Mouse (Mus musculus): ENCODE results near the gene Ruvbl2. TPM values are rescaled to one million over a fixed set of nuclear protein-coding genes. Genes with fewer than 3 reads are reported as not detected.

The Ruvbl2 gene
- total RNA-seq, 4 experiments from 2014 or later = 36.8 to 43.8 (median 38.8) TPM

- DNase-seq = peak; percentile 80
Measured at GRCm38 (mm10) chr7:45460860-45461314, 23.0 kb upstream of the Ruvbl2 start.

GRCm38 (mm10) chr7:45460377-45460776, 22.5 kb upstream of the Ruvbl2 start:
- no peak for DNase-seq

- DNase-seq = peak; percentile 98
Measured at GRCm38 (mm10) chr7:45459564-45460140, 21.8 kb upstream of the Ruvbl2 start, which contains the start of gene Ftl1. Gene Ftl1 (minus strand): TSS chr7:45459884.

- no peak for DNase-seq
Measured at GRCm38 (mm10) chr7:45458748-45459563, 21.1 kb upstream of the Ruvbl2 start.

- no peak for DNase-seq
Measured at GRCm38 (mm10) chr7:45457204-45458060, 19.5 kb upstream of the Ruvbl2 start.

- no peak for DNase-seq
Measured at GRCm38 (mm10) chr7:45456721-45457203, 18.9 kb upstream of the Ruvbl2 start.

GRCm38 (mm10) chr7:45455932-45456696, 18.2 kb upstream of the Ruvbl2 start:
- no peak for DNase-seq

- DNase-seq = no peak
Measured at GRCm38 (mm10) chr7:45454971-45455370, 17.1 kb upstream of the Ruvbl2 start.

- DNase-seq = no peak
Measured at GRCm38 (mm10) chr7:45451344-45451982, 13.6 kb upstream of the Ruvbl2 start.

GRCm38 (mm10) chr7:45449974-45450373, 12.1 kb upstream of the Ruvbl2 start:
- DNase-seq = no peak

GRCm38 (mm10) chr7:45447325-45447990, 9.6 kb upstream of the Ruvbl2 start:
- DNase-seq = no peak

GRCm38 (mm10) chr7:45446589-45446988, 8.7 kb upstream of the Ruvbl2 start:
- no peak for DNase-seq

GRCm38 (mm10) chr7:45443526-45444420, 5.9 kb upstream of the Ruvbl2 start:
- DNase-seq = no peak

- DNase-seq = no peak
Measured at GRCm38 (mm10) chr7:45437046-45437445, 850 bp downstream of the Ruvbl2 start.

GRCm38 (mm10) chr7:45436444-45436843, 1.5 kb downstream of the Ruvbl2 start:
- DNase-seq = no peak

GRCm38 (mm10) chr7:45435038-45435437, 2.9 kb downstream of the Ruvbl2 start:
- DNase-seq = no peak

- DNase-seq = peak; percentile 100
Measured at GRCm38 (mm10) chr7:45434203-45435015, 3.5 kb downstream of the Ruvbl2 start, which contains the start of gene Gys1. Gene Gys1 (plus strand): TSS chr7:45434844.

- no peak for DNase-seq
Measured at GRCm38 (mm10) chr7:45433835-45434202, 4.1 kb downstream of the Ruvbl2 start.

GRCm38 (mm10) chr7:45426556-45426955, 11.3 kb downstream of the Ruvbl2 start:
- no peak for DNase-seq
